Mouse (Mus musculus) kidney, postnatal 14 days (tissue): ENCODE measurements around the gene Defa26.
"Not testable (repeated sequence)": the region's sequence is repeated elsewhere in the genome, so short reads cannot be mapped to it uniquely, and the experiment has no call there.

Experiments
- DNase-seq: peaks from one replicate; pipeline ENCODE4 v3.0.0; 2022; ENCODE audit warnings: mixed read lengths

Defa26 gene

DNA sequence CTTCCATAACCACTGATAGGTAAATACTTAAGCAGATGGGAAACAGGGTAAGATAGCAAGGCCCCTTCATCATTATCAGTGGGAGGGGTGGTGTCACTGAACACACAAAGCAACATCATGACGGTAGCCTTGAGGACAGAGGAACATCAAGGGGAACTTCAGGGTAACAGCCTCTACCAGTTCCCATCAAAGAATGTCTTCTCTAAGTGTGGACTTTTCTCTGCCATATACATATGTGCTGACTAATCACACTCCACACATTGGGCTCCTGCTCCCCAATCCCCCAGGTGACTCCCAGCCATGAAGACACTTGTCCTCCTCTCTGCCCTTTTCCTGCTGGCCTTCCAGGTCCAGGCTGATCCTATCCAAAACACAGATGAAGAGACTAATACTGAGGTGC lies at the start of gene Defa26:
Defa26 (plus strand) TSS at position 301 of the 400 bp plus-strand sequence.
- DNase-seq, result not testable (repeated sequence)

DNA sequence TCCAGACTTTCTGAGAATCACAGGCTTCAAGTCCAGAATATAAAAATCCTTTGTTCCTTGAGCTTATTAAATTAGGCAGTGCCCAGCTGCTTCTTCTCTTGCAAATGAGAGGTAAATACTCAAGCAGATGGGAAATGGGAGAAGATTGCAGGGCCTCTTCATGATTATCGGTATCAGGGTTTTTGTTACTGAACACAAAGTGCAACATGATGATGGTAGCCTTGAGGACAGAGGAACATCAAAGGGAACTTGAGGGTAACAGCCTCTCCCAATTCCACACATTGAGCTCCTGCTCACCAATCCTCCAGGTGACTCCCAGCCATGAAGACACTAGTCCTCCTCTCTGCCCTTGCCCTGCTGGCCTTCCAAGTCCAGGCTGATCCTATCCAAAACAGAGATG lies 35.3 kb upstream of the Defa26 start, which contains the start of gene Defa28:
Defa28 (plus strand) TSS at position 301 of the 400 bp plus-strand sequence.
- DNase-seq, result not testable (repeated sequence)

DNA sequence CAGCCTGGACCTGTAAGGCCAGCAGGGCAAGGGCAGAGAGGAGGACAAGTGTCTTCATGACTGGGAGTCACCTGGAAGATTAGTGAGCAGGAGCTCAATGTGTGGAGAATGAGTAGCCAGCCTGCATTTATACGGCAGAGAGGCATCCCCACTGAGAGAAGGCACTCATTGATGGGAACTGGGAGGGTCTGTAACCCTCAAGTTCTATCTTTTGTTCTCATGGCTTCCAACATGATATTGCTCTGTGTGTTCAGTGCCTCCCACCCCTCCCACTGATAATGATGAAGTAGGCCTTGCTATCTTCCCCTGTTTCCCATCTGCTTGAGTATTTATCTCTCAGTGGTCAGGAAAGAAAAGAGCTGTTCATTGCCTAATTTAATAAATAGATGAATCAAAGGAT lies 23.6 kb upstream of the Defa26 start, which contains the start of gene Gm7861:
Gm7861 (minus strand) TSS at position 101 of the 400 bp plus-strand sequence.
- DNase-seq, result not testable (repeated sequence)

DNA sequence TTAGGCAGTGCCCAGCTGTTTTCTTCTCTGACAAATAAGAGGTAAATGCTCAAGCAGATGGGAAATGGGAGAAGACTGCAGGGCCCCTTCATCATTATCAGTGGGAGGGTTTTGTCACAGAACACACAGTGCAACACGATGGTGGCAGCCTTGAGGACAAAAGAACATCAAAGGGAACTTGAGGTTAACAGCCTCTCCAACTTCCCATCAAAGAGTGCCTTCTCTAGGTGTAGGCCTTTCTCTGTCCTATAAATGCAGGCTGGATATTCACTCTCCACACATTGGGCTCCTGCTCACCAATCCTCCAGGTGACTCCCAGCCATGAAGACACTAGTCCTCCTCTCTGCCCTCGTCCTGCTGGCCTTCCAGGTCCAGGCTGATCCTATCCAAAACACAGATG lies 37.5 kb downstream of the Defa26 start, which contains the start of gene Defa17:
Defa17 (plus strand) TSS at position 301 of the 400 bp plus-strand sequence.
- DNase-seq, result not testable (repeated sequence)

DNA sequence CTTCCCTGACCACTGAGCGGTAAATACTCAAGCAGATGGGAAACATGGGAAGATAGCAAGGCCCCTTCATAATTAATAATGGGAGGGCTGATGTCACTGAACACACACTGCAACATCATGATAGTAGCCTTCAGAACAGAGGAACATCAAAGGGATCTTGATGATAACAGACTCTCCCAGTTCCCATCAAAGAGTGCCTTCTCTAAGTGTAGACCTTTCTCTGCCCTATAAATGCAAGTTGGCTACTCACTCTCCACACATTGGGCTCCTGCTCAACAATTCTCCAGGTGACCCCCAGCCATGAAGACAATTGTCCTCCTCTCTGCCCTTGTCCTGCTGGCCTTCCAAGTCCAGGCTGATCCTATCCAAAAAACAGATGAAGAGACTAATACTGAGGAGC lies 47.5 kb downstream of the Defa26 start, which contains the start of gene Defa34:
Defa34 (plus strand) TSS at position 301 of the 400 bp plus-strand sequence.
- DNase-seq, result not testable (repeated sequence)
